Mouse (Mus musculus) adrenal gland, adult (tissue): ENCODE measurements around the gene Supt4a.

ENCODE experiments used
- DNase-seq, 2 experiments: peaks; one replicate each; pipeline ENCODE4 v3.0.0; 2022 to 2023; ENCODE audit warnings: low spot score in 1 of 2; ENCODE audit not compliant: inconsistent age in 2 of 2

Gene Supt4a

DNA sequence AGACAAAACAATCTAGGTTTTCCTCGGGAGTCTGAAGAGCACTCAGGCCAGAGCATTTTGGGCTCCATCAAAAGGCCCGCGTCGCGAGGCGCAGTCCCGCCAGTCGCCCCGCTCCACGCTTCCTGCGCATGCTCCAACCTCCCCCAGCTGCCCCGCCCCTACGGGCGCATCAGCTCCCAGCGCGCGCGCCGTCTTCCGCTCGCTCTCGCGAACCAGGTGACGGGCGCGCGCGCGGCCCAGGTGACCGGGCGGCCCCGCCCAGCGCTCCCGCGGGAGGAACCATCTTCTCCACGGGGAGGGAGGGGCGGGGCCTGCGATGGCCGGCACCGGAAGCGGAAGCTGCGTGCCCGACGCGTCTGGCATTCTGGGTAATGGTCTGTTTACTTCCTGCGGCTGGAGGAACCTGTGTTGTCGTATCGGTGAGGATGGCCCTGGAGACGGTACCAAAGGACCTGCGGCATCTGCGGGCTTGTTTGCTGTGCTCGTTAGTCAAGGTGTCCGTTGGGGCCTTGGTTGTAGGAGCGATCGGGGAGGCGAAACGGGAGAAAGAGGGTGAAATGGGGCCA is at the start of gene Supt4a:
Gene Supt4a, plus strand, starts transcription at position 378 of the 566 bp plus-strand sequence.
- peak; percentile 96 to 98 for DNase-seq

DNA sequence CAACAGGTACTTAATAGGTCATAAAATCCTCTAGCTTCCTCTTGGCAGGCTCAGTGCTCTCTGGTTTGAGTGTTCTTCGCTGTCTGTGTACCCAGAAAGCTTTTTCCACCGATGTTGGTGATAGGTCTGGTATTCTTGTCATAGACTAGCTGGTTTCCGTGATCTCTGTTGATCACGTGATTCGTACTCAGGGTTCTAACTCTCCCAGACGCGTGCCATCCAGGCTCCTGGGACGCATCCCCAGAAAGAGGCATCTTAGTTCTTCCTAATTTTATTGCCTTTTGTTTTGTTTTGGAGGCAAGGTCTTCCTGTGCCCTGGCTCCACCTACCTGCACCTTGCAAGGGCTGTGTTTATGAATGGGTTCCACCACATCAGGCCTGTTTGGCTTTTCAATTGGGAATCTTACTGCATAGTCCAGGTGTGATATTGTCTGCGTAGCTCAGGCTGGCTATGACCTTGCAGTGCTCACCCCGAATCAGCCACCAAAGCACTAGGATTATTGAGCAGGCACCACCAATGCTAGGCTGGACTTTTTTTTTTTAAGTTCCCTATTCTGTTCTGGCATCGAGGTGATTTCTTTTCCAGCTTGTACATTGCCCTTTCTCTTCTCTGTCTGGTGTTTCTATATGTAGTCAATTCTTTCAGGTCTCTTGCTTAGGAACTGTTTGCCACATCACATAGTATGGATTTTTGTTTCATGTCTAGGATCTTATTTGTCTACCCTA is 48.7 kb upstream of the Supt4a start:
- no peak for DNase-seq

DNA sequence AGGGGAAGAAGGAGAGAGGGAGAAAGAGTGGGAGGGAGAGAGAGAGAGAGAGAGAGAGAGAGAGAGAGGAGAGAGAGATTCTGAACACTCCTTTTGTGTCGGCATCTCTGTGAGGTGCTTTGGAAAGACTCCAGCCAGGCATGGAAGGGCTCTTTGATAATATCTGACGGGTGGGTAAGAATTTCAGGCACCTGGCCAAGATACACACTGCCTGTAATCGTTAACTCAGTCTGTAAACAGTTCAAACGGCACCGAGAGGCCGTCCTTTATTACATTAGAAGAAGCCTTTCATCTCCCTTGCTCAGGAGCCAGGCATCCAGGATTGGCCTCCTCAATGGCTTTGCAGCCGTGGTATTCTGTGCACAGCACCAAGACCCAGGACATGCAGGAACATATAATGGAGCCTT is 47.9 kb upstream of the Supt4a start:
- peak; percentile 57 to 80 for DNase-seq

DNA sequence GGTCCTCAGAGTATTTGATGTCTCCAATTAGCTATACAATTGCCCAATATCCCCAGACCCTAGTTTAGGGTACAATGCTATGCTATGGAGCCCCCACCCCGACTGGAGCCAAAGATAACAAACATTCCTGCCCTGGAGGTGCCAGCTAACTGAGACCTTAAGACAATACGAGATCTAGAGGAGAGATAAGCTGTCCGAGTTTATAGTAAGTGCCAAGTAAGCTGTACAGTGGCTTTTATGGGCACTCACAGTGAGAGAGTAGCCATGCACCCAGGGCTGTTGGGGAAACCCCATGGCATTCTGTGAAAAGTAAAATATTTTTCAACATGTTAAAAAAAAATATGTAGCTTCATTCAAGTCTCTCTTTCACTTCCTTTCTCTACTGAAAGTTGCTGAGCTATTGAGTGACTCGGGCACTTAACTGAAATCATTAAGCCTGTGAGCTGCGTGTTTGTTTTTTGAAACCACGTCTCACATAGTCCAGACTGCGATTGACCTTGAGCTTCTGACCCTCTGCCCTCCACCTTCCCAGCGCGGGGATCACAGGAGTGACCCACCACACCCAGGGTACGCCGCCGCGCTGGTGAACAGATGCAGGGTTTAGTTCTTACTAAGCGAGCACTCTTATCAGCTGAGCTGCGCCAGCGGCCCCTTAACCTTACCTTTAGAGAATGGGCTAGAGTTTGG is 47.2 kb upstream of the Supt4a start:
- peak in 1 of 2 experiments; percentile 52 for DNase-seq

DNA sequence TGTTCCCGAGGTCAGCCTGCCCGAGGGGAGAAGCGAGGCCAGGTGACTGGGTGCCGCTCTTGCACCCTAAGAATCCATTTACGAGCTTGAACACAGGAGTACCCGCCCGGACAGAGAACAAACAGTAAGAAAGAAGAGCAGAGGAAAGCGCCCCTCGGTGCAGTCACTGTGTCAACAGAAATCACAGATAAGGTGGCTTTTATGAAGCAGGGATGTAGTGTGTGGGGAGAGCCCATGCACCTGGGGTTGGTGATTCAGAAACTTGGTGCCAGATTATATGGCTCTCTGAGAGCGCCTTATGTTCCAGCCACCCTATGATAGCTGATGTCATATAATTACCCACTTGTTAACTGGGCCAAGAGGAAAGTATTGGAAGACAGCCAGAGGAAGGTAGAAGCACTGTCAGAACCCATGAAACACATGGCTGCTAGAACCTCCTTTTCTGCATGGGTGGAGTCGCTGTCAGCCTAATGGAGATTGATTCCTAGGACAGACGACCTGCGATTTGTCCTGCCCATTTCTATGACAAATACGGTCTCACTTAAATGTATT is 40.1 kb upstream of the Supt4a start:
- DNase-seq = no peak

DNA sequence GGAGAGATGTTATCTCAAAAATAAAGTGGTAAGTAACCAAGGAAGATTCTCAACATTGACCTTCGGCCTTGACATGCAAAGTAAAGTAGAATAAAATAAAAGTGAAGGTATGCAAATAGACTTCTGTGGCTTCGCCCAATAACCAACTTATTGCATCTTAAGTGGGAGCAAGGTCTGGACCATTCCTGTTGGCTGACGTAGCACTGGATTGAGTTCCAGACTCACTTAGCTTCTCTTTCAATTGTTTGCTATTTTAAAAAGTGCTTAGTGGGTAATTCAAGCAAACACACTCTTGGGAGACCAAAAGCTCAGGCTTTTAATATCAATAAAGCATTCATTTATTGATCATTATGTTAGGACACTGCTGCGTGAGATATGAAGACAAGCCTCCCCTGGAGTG is 39.2 kb upstream of the Supt4a start:
- no peak for DNase-seq

DNA sequence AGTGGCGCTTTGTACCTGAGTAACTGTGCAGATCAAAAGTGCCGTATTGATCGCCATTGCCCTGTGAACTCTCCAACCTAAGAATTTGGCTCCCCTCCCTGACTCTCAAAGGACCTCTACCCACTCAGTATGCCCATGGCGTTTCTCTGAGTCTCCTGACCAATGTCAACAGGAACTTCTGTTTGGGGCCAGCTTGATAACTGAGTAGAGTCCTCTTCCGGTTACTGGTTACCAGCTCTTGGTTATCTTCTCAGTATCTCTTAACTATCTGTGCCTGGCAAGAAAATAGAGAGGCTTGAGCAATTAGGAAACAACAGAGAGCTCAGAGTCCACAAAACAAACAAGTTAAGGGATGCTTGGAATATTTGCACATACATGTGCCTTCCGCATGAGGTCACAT is 36.2 kb upstream of the Supt4a start:
- DNase-seq = no peak

DNA sequence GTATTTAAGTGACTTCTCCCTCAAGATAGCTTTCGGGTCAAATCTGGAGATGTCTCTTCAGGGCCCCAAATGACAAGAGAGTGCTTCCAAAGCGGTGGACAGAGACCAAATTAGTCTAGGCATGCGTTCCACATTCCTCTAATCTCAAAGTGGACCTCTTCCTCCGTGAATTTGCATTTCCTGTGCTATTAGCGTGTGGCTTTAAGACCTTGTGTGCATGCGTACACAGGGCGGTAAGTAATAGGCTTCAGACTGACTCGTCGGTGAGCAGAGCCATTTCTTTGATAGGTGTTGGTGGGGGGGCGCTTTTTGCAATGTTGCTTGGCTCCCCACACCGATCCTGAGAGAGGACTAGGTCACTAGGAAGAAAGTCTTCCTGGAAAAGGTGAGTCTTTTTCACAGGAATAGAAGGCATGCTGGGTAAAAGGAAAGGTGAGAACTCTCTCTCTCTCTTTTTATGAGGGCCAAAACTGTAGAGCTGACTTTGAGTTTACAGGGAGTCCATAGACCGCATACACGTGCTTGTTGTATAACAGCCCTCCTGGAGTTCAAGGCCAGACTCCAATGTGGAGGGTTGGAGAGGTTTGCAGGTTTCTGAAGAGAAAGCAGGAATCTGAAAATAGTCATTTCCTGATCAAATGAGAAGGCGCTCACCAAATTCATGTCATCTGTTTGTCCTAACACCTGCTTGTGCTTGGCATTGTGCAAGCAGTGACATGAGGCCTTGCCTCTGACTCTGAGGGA is 35.3 kb upstream of the Supt4a start:
- DNase-seq = peak in 1 of 2 experiments; percentile 29

DNA sequence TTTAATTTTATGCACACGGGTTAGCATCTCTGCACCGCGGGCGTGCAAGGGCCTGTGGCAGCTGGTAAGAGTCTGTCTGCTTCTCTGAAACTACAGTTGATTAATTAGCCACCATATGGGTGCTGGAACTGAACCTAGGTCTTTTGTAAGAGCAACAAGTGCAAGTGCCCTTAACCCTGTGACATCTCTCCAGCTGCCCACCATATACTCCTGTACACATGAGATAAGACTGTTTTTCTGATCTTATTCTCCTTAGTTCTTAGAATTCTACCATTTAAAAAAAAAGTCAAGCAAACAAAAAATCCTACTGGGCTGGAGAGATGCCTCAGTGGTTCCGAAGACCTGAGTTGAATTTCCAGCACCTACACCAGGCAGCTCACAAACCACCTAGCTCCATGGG is 33.7 kb upstream of the Supt4a start:
- no peak for DNase-seq

DNA sequence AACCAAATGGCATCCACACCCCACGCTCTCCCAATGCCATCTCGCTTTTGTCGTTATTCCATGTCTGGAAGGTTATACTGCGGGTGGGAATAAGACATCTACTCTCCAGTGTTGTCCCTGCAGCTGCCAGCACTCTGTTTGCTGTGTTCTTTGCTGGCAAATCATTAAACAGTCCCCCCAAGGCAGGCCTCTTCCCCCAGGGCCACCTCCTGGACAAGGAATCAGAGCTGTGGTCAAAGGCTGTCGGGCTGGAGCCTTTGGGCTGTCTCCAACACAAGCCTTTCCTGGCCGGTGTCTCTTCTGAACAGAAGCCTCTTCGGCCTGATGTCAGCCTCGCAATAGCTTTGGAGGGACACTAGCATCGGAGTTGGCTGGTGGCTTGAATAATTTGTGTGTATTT is 33.1 kb upstream of the Supt4a start:
- no peak for DNase-seq

DNA sequence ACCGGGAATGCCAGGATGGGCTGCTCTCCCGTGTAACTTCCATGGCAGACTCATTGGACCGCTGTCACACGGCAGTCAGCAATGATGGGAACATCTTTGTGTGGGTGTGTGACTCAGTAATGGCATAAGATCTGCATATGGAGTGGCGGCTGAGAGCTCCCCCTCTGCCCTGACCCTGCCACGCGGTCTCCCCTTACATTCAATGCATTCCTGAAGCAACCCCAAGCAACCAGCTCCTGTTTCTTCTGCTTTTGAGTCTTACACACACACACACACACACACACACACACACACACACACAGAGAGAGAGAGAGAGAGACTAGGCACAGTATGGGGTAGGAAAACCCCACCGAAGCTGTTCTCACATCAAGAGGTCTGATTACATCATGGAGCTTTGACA is 29.8 kb upstream of the Supt4a start:
- DNase-seq = no peak

DNA sequence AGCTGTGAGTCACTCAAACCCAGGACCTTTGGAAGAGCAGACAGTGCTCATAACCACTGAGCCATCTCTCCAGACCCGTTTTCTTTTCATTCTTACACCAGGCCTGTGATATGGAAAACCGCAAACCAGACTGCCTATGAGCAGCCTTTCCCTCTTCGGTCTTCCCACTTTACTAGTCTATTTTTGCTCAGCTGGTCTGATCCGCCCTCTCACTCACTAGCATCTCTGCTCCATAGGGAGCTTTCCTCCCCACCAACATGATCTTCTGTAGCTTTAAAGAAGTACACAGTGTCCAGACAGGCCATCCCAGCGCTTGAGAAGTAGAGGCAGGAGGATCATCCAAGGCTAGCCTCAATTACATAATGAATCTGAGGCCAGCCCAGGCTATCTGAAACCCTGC is 28.4 kb upstream of the Supt4a start:
- no peak for DNase-seq

DNA sequence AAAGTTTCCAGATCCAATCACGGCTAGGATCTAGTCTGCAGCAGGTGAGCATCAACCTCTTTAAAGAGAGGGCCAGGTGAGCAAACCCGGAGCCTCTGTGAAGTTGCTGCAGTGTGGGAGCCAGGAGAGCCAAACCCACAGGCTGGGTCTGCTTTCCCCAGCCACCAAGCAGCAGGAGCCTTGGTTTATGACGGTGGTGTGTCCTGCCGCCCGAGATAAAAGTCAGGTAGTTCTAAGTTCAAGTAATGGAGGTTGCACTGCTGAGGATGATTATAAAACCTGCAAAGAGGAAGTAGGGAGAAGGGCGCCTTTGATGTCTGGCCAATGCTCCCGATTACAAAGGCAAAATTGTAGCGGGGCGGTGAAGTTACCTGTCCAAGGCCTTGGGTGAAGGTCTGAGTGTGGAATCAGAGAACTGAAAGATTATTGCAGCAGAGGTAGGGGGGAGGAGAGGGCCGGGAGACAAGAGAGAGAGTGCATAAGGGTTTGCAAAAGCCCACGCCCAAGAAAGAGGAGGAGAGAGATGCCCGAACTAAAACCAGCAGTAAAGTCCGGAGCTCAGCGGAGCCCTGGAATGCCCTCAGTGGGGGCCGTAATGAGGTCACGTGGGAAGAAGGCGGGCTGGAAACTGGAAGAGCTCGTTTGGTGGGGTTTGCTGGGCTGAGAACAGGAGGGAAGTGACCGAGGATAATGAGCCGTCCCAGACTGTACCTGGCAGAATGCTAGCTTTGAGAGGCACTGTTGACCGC is 27.7 kb upstream of the Supt4a start:
- peak; percentile 35 to 60 for DNase-seq

DNA sequence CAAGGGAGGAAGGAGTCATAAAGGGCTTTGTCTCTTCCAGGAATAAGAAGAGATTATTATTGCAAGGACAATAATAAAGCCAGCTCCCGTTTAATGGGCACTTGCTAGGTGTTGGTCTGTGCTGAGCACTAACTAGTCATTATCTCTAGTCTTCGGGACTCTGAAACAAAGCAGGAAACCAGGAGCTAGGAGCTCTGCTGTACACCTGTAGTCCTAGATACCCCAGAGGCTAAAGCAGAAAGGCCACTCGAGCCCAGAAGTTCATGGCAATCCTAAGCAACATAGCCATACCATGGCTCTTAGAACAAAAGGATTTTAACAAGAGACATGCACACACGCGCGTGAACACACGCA is 27.1 kb upstream of the Supt4a start:
- no peak for DNase-seq

DNA sequence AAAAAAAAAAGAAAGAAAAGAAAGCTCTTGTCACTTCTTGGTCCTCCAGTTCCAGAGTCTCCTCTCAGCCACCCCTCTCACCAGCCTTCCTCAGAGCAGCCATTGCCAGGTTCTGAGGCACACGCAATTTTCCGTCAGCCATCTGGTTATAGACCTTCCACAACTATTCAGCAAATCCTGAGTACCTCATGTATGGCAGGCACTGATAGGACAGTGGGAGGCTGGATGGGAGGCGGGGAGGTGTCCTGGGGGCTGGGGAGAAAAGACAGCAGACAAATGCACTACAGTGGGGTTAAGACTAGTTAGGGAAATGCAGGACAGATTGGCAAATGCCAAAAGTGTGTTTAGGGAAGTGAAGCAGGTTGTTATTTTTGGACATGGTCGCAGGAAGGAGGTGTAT is 25.2 kb upstream of the Supt4a start:
- DNase-seq = no peak

DNA sequence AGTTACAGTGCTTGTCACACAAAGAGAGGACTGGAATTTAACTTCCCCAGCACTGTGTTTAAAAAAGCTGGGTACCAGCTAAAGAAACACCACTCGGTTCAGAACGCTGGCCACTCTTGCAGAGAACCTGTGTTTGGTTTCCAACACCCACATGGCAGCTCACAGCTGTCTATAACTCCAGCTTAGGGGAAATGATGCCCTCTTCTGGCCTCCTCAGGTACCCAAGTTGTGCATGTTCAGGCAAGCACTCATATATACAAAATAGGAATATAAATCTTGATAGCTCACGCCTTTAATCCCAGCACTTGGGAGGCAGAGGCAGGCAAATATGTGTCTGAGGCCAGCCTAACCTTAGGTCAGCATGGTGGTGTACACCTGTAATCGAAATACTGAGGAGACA is 21.4 kb upstream of the Supt4a start:
- DNase-seq = no peak

DNA sequence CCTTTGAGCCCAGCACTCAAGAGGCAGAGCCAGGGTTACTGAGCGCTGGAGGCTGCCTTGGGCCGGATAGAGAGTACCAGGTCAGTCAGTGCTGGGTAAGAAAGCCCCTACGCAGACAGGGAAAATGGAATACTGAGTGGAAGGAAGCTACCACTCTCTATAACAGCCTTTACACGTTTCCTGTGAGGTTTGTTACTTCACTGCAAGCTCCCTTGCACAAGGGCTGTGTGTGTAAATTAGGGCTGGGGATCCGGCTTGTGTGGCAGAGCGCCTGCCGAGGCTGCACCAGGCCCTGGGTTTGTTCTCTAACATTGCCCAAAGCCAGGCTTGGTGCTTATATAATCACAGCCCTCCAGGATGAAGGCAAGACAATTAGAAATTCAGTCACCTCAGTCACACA is 17.8 kb upstream of the Supt4a start:
- no peak for DNase-seq

DNA sequence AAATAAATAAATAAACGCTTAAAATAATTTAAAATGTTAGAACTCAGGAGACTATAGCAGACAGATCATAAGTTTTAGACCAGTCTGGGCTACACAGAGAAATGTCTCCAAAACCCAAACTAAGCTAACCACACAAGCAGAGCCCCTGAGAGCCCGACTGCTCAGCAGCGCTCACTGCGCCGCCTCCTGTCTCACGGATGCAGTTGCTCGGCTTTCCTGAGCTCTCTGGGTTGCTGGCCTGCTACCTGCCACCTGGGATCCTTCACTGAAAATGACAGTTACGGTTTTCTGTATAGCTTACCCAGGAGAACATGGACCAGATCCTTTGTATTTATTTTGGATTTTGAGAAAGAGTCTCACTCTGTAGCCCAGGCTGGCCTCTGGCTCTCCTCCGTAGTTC is 17.0 kb upstream of the Supt4a start:
- no peak for DNase-seq

DNA sequence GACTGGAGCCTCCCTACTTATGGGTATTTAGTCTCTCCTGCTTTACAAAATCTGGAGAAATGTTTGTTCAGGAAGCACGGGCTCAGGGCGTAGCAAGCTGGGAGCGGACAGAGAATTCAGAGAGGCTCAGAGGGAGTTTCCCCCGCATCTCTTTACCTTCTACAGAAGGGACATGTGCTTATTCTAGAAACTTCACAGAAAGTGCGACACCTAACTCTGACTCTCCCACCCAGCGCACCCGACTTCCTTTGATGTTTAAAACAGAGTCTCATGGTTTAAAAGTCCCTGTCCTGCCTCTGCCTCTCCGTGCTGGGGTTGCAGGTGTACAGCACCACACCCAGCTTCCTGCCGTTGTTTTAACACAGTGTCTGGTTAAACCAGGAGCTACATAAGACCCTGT is 16.5 kb upstream of the Supt4a start:
- no peak for DNase-seq

DNA sequence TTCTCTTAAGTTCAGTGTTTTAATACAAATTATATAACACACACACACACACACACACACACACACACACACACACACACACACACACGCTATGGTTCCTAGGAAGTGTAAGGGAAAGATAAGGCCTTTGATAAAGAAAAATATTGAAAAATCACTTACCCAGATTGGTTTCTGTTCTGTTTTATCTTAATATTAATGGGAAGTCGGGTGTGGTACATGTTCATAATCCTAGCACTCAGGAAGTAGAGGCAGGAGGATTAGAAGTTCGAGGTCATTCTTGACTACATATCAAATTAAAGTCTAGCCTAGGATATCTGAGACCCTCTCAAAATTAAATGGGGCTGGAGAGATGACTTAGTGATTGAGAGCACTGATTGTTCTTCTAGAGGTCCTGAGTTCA is 15.2 kb upstream of the Supt4a start:
- no peak for DNase-seq

DNA sequence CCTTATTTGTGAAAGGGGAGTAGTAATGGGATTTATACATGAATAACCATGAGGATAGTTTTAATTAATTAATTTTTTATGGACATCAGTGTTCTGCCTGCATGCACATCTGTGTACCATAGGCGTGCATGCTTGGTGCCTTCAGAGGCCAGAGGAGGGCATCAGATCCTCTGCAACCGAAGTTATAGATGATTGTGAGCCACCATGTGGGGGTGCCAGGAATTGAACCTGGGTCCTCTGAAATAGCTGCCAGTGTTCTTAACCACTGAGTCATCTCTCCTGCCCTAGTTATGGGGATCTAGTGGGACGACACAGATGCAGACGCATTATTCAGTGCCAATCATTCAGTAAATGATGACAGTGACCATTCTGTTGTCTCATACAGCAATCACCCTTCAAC is 14.5 kb upstream of the Supt4a start:
- no peak for DNase-seq
